Mouse (Mus musculus): ENCODE data around the gene Olfr111.
"Not testable (repeated sequence)": the region's sequence is repeated elsewhere in the genome, so short reads cannot be mapped to it uniquely, and the experiment has no call there.

The Olfr111 gene

GRCm38 (mm10) chr17:37507730-37508129 lies at the start of gene Olfr111:
Gene Olfr111, plus strand, starts transcription at chr17:37508030.
- no peak for DNase-seq (ENCODE audit: low spot score)

GRCm38 (mm10) chr17:37458616-37459015 lies 49.2 kb upstream of the Olfr111 start, which contains the start of gene Olfr109:
Gene Olfr109, plus strand, starts transcription at chr17:37458916.
- DNase-seq (ENCODE audit: low spot score) = no peak

- DNase-seq (ENCODE audit: low spot score) = no peak
Observed at GRCm38 (mm10) chr17:37483452-37483851, 24.4 kb upstream of the Olfr111 start, which contains the start of gene H2-M2. Gene H2-M2, minus strand, starts transcription at chr17:37483552.

GRCm38 (mm10) chr17:37491930-37492518 lies 15.8 kb upstream of the Olfr111 start, which contains the start of gene Olfr110:
Gene Olfr110, plus strand, starts transcription at chr17:37492468.
- no peak for DNase-seq (ENCODE audit: low spot score)

- DNase-seq (ENCODE audit: low spot score) = not testable (repeated sequence)
Observed at GRCm38 (mm10) chr17:37524612-37525011, 16.8 kb downstream of the Olfr111 start.

- not testable (repeated sequence) for DNase-seq (ENCODE audit: low spot score)
Observed at GRCm38 (mm10) chr17:37525427-37525826, 17.6 kb downstream of the Olfr111 start.

GRCm38 (mm10) chr17:37535173-37535572 lies 27.3 kb downstream of the Olfr111 start:
- DNase-seq (ENCODE audit: low spot score) = no peak

- DNase-seq (ENCODE audit: low spot score) = not testable (repeated sequence)
Observed at GRCm38 (mm10) chr17:37538416-37538815, 30.6 kb downstream of the Olfr111 start.

- DNase-seq (ENCODE audit: low spot score) = no peak
Observed at GRCm38 (mm10) chr17:37541454-37542119, 33.8 kb downstream of the Olfr111 start.

- DNase-seq (ENCODE audit: low spot score) = no peak
Observed at GRCm38 (mm10) chr17:37543800-37544435, 36.1 kb downstream of the Olfr111 start.

GRCm38 (mm10) chr17:37558913-37559615 lies 51.2 kb downstream of the Olfr111 start:
- no peak for DNase-seq (ENCODE audit: low spot score)

- DNase-seq (ENCODE audit: low spot score) = no peak
Observed at GRCm38 (mm10) chr17:37569351-37569750, 61.5 kb downstream of the Olfr111 start, which contains the start of gene Olfr112. Gene Olfr112, minus strand, starts transcription at chr17:37569451.

GRCm38 (mm10) chr17:37577563-37577962 lies 69.7 kb downstream of the Olfr111 start, which contains the start of gene Olfr113:
Gene Olfr113, minus strand, starts transcription at chr17:37577663.
- no peak for DNase-seq (ENCODE audit: low spot score)
